Mouse (Mus musculus) cerebellum, adult 2 months (tissue): ENCODE measurements around the gene A930017K11Rik. TPM values are rescaled to one million over a fixed set of nuclear protein-coding genes. Genes with fewer than 3 reads are reported as not detected.
A peak's percentile ranks its signal among the peaks of the same experiment; 100 is the strongest.

Experiments
- DNase-seq, 2 experiments: peaks; one replicate each; pipeline ENCODE4 v3.0.0; 2021
- H3K27ac ChIP-seq: fragments of 200-500 bp; 2 replicates; pipeline ENCODE4 v1.5.1; 2012; ENCODE audit warnings: low read length, control low read depth, inconsistent platforms; ENCODE audit not compliant: insufficient read depth
- H3K27me3 ChIP-seq: fragments of 200-500 bp; 2 replicates; pipeline ENCODE4 v1.6.1; 2012; ENCODE audit warnings: inconsistent platforms, mild to moderate bottlenecking, low read length, moderate library complexity; ENCODE audit not compliant: control insufficient read depth, insufficient read depth
- H3K4me1 ChIP-seq: fragments of 200-500 bp; 2 replicates; pipeline ENCODE4 v1.6.1; 2011; ENCODE audit warnings: low read length; ENCODE audit not compliant: control insufficient read depth, insufficient read depth
- H3K4me3 ChIP-seq: fragments of 200-500 bp; replicated peaks from 2 replicates; pipeline ENCODE3; 2011; ENCODE audit warnings: mild to moderate bottlenecking, low read depth, low read length, control low read depth; ENCODE audit not compliant: insufficient read depth
- CTCF ChIP-seq: fragments of 200-500 bp; IDR thresholded peaks from 2 replicates; pipeline ENCODE4 v1.5.1; 2011; ENCODE audit warnings: low read depth, mild to moderate bottlenecking, control low read depth, low read length, moderate library complexity, borderline replicate concordance; ENCODE audit not compliant: insufficient read depth
- POLR2A ChIP-seq: fragments of 200-500 bp; IDR thresholded peaks from 2 replicates; pipeline ENCODE4 v1.6.1; 2011; ENCODE audit warnings: low read length, control low read depth, borderline replicate concordance; ENCODE audit not compliant: insufficient read depth
- WGBS: fragments of 180-500 bp; shearing (Covaris S2); methylation state at CpG from one replicate; pipeline ENCODE4 v1.1.7; 2018; 5-methylcytosine and 5-hydroxymethylcytosine counted together
- polyA plus RNA-seq: library from polyadenylated mRNA; depleted of rRNA; stranded (reverse); fragments of >200 nt; gene quantifications from 2 replicates; pipeline ENCODE4 v1.2.3, GENCODE M21; 2012

Gene A930017K11Rik
- polyA plus RNA-seq, 1 experiment, result 14.0 TPM

GRCm38 (mm10) chr17:25956631-25957030 lies 4.3 kb upstream of the A930017K11Rik start:
- H3K27ac ChIP-seq, result peak overlapping the region; percentile 68
- DNase-seq, result peak in 1 of 2 experiments; percentile 51
- H3K27me3 ChIP-seq, result no peaks in the 10 kb centered on the region
- TF ChIP-seq POLR2A (no peak), CTCF (no peak)
- H3K4me1 ChIP-seq, result peaks cover 74% of the 10 kb centered on the region
- no peak overlapping the region for H3K4me3 ChIP-seq
- WGBS, result 26% methylated on average over 7 of the region's 7 CpGs

GRCm38 (mm10) chr17:25956201-25956600 lies 3.8 kb upstream of the A930017K11Rik start:
- H3K4me3 ChIP-seq, result no peak overlapping the region
- H3K27ac ChIP-seq, result peak overlapping the region; percentile 68
- TF ChIP-seq CTCF (no peak), POLR2A (0 out of 2 replicates have a peak, but pooled peaks have one; percentile 16)
- DNase-seq, result peak; percentile 84 to 93
- H3K4me1 ChIP-seq, result peaks cover 74% of the 10 kb centered on the region
- H3K27me3 ChIP-seq, result no peaks in the 10 kb centered on the region
- 11% methylated on average over 7 of the region's 7 CpGs for WGBS

GRCm38 (mm10) chr17:25955736-25956135 lies 3.4 kb upstream of the A930017K11Rik start:
- no peak for DNase-seq
- H3K27me3 ChIP-seq, result no peaks in the 10 kb centered on the region
- WGBS, result 11% methylated on average over 3 of the region's 3 CpGs
- H3K27ac ChIP-seq, result peak overlapping the region; percentile 68
- H3K4me1 ChIP-seq, result peaks cover 74% of the 10 kb centered on the region
- no peak for TF ChIP-seq POLR2A
- TF ChIP-seq CTCF, result no peak
- no peak overlapping the region for H3K4me3 ChIP-seq

- DNase-seq, result no peak
- 93% methylated on average over 2 of the region's 2 CpGs for WGBS
- TF ChIP-seq CTCF (no peak), POLR2A (no peak)
- H3K27me3 ChIP-seq, result no peaks in the 10 kb centered on the region
- H3K27ac ChIP-seq, result no peak overlapping the region
- peaks cover 72% of the 10 kb centered on the region for H3K4me1 ChIP-seq
- H3K4me3 ChIP-seq, result no peak overlapping the region
These were observed 2.3 kb upstream of the A930017K11Rik start for GRCm38 (mm10) chr17:25954671-25955070.

GRCm38 (mm10) chr17:25953161-25953560 lies 796 bp upstream of the A930017K11Rik start:
- peaks cover 59% of the 10 kb centered on the region for H3K4me1 ChIP-seq
- WGBS, result 21% methylated on average over 5 of the region's 5 CpGs
- H3K27ac ChIP-seq, result peak overlapping the region; percentile 52
- DNase-seq, result peak; percentile 72 to 80
- no peaks in the 10 kb centered on the region for H3K27me3 ChIP-seq
- no peak overlapping the region for H3K4me3 ChIP-seq
- peak; percentile 41; the same call in 1 of the 2 replicates for TF ChIP-seq POLR2A
- no peak for TF ChIP-seq CTCF

GRCm38 (mm10) chr17:25951225-25951802 lies 1.1 kb downstream of the A930017K11Rik start:
- 2% methylated on average over 33 of the region's 33 CpGs for WGBS
- peak overlapping the region; percentile 77 for H3K4me3 ChIP-seq
- TF ChIP-seq POLR2A (no peak), CTCF (no peak)
- no peaks in the 10 kb centered on the region for H3K27me3 ChIP-seq
- H3K27ac ChIP-seq, result peak overlapping the region; percentile 52
- H3K4me1 ChIP-seq, result peaks cover 41% of the 10 kb centered on the region
- DNase-seq, result peak in 1 of 2 experiments; percentile 65

GRCm38 (mm10) chr17:25950706-25951105 lies 1.7 kb downstream of the A930017K11Rik start:
- no peaks in the 10 kb centered on the region for H3K27me3 ChIP-seq
- TF ChIP-seq CTCF (no peak), POLR2A (no peak)
- 4% methylated on average over 3 of the region's 3 CpGs for WGBS
- peaks cover 39% of the 10 kb centered on the region for H3K4me1 ChIP-seq
- DNase-seq, result no peak
- H3K27ac ChIP-seq, result peak overlapping the region; percentile 52; the same call in 1 of the 2 replicates
- peak overlapping the region; percentile 77 for H3K4me3 ChIP-seq

- peaks cover 34% of the 10 kb centered on the region for H3K4me1 ChIP-seq
- DNase-seq, result no peak
- peak overlapping the region; percentile 44 for H3K4me3 ChIP-seq
- whole genome bisulfite sequencing, result 17% methylated on average over 5 of the region's 5 CpGs
- peak overlapping the region; percentile 15 for H3K27ac ChIP-seq
- TF ChIP-seq POLR2A (no peak), CTCF (no peak)
- no peaks in the 10 kb centered on the region for H3K27me3 ChIP-seq
These were observed 2.4 kb downstream of the A930017K11Rik start for GRCm38 (mm10) chr17:25949981-25950380.
